Mouse (Mus musculus) MEL (cell line): Measurements from ENCODE around the gene Bcap29. TPM values are rescaled to one million over a fixed set of nuclear protein-coding genes. Genes with fewer than 3 reads are reported as not detected.

Experiments used
- DNase-seq: peaks from one replicate; pipeline ENCODE4 v3.0.0; 2011; ENCODE audit warnings: low read depth, low spot score
- H3K27ac ChIP-seq: 2 replicates; pipeline ENCODE4 v1.5.1; 2012; ENCODE audit warnings: low read depth, mild to moderate bottlenecking, control low read depth, low read length, moderate library complexity; ENCODE audit not compliant: control insufficient read depth
- H3K27me3 ChIP-seq, 2 experiments: fragments of 150-350 bp in 1 of 2; sonication (generic) in 1 of 2; 2 replicates each; pipeline ENCODE4 v1.6.1; 2012; ENCODE audit warnings: low read length in 2 of 2, mild to moderate bottlenecking in 2 of 2, improper control_type of control experiment in 1 of 2, moderate library complexity in 1 of 2; ENCODE audit not compliant: insufficient read depth in 2 of 2, control insufficient read depth in 1 of 2
- H3K36me3 ChIP-seq, 2 experiments: 2 replicates each; pipeline ENCODE4 v1.6.1; 2012 to 2014; ENCODE audit warnings: low read length in 2 of 2, improper control_type of control experiment in 1 of 2, inconsistent platforms in 1 of 2, mild to moderate bottlenecking in 1 of 2; ENCODE audit not compliant: insufficient read depth in 2 of 2, control insufficient read depth in 1 of 2
- H3K4me1 ChIP-seq, 2 experiments: fragments of 150-350 bp in 1 of 2; sonication (generic) in 1 of 2; 2 replicates each; pipeline ENCODE4 v1.6.1; 2012; ENCODE audit warnings: low read length in 2 of 2, improper control_type of control experiment in 1 of 2, mild to moderate bottlenecking in 1 of 2; ENCODE audit not compliant: insufficient read depth in 2 of 2, control insufficient read depth in 1 of 2
- H3K4me3 ChIP-seq, 2 experiments: fragments of 150-350 bp in 1 of 2; sonication (generic) in 1 of 2; 2 replicates each; pipeline ENCODE4 v1.5.1; 2012; ENCODE audit warnings: low read depth in 2 of 2, low read length in 2 of 2, mild to moderate bottlenecking in 2 of 2, moderate library complexity in 2 of 2, control low read depth in 1 of 2, improper control_type of control experiment in 1 of 2; ENCODE audit not compliant: control insufficient read depth in 1 of 2, insufficient read depth in 1 of 2
- H3K79me2 ChIP-seq: 2 replicates; pipeline ENCODE4 v1.6.1; 2012; ENCODE audit warnings: mild to moderate bottlenecking, low read length, moderate library complexity; ENCODE audit not compliant: control insufficient read depth, poor library complexity, insufficient read depth
- H3K9ac ChIP-seq: 2 replicates; pipeline ENCODE4 v1.6.1; 2012; ENCODE audit warnings: low read depth, mild to moderate bottlenecking, control low read depth, low read length, moderate library complexity; ENCODE audit not compliant: control insufficient read depth, poor library complexity, severe bottlenecking
- H3K9me3 ChIP-seq: fragments of 150-350 bp; sonication (generic); replicated peaks from 2 replicates; pipeline ENCODE4 v1.6.1; 2012; ENCODE audit warnings: mild to moderate bottlenecking, low read length, improper control_type of control experiment, moderate library complexity; ENCODE audit not compliant: insufficient read depth
- BHLHE40 ChIP-seq: IDR thresholded peaks from 2 replicates; pipeline ENCODE4 v1.6.1; 2012; ENCODE audit warnings: low read depth, mild to moderate bottlenecking, inconsistent platforms, low read length, improper control_type of control experiment, borderline replicate concordance
- CHD1 ChIP-seq: IDR thresholded peaks from 2 replicates; pipeline ENCODE4 v1.6.1; 2012; ENCODE audit warnings: low read depth, mild to moderate bottlenecking, inconsistent platforms, low read length, improper control_type of control experiment
- CHD2 ChIP-seq: IDR thresholded peaks from 2 replicates; pipeline ENCODE4 v1.6.1; 2011; ENCODE audit warnings: low read length, improper control_type of control experiment
- CTCF ChIP-seq, 3 experiments: IDR thresholded peaks in 2 of 3; conservative IDR thresholded peaks in 1 of 3; 2 replicates each; pipeline ENCODE4 v1.5.1; 2011 to 2012; ENCODE audit warnings: low read length in 3 of 3, low read depth in 2 of 3, mild to moderate bottlenecking in 2 of 3, improper control_type of control experiment in 1 of 3, inconsistent platforms in 1 of 3, mixed read lengths in 1 of 3, moderate library complexity in 1 of 3; ENCODE audit not compliant: control insufficient read depth in 1 of 3, insufficient read depth in 1 of 3, poor library complexity in 1 of 3, severe bottlenecking in 1 of 3
- ELF1 ChIP-seq: IDR thresholded peaks from 2 replicates; pipeline ENCODE4 v1.6.1; 2014; ENCODE audit warnings: low read depth, mild to moderate bottlenecking, inconsistent platforms, low read length, improper control_type of control experiment, moderate library complexity
- EP300 ChIP-seq, 2 experiments: IDR thresholded peaks; 2 replicates each; pipeline ENCODE4 v1.6.1; 2011; ENCODE audit warnings: improper control_type of control experiment in 2 of 2, low read length in 2 of 2, low read depth in 1 of 2, mild to moderate bottlenecking in 1 of 2
- GABPA ChIP-seq: IDR thresholded peaks from 2 replicates; pipeline ENCODE4 v1.6.1; 2012; ENCODE audit warnings: low read depth, mild to moderate bottlenecking, inconsistent platforms, low read length, improper control_type of control experiment, moderate library complexity
- HCFC1 ChIP-seq: IDR thresholded peaks from 2 replicates; pipeline ENCODE4 v1.6.1; 2012; ENCODE audit warnings: low read depth, mild to moderate bottlenecking, inconsistent platforms, low read length, improper control_type of control experiment, moderate library complexity
- JUND ChIP-seq: IDR thresholded peaks from 2 replicates; pipeline ENCODE4 v1.6.1; 2011; ENCODE audit warnings: low read depth, mild to moderate bottlenecking, improper control_type of control experiment, low read length
- KAT2A ChIP-seq: conservative IDR thresholded peaks from 2 replicates; pipeline ENCODE4 v1.6.1; 2012; ENCODE audit warnings: low read depth, low read length, improper control_type of control experiment, inconsistent platforms
- MAFK ChIP-seq: IDR thresholded peaks from 2 replicates; pipeline ENCODE4 v1.6.1; 2011; ENCODE audit warnings: low read depth, mild to moderate bottlenecking, low read length, improper control_type of control experiment, borderline replicate concordance
- MAX ChIP-seq: IDR thresholded peaks from 2 replicates; pipeline ENCODE4 v1.6.1; 2011; ENCODE audit warnings: low read length, improper control_type of control experiment
- MAZ ChIP-seq: IDR thresholded peaks from 2 replicates; pipeline ENCODE4 v1.6.1; 2012; ENCODE audit warnings: low read depth, mild to moderate bottlenecking, inconsistent platforms, low read length, improper control_type of control experiment
- MXI1 ChIP-seq: IDR thresholded peaks from 2 replicates; pipeline ENCODE4 v1.6.1; 2011; ENCODE audit warnings: mild to moderate bottlenecking, low read depth, low read length, improper control_type of control experiment
- MYB ChIP-seq: IDR thresholded peaks from 2 replicates; pipeline ENCODE4 v1.6.1; 2011; ENCODE audit warnings: mild to moderate bottlenecking, low read depth, low read length, improper control_type of control experiment
- MYC ChIP-seq: IDR thresholded peaks from 2 replicates; pipeline ENCODE4 v1.6.1; 2011; ENCODE audit warnings: low read depth, mild to moderate bottlenecking, low read length, improper control_type of control experiment, moderate library complexity
- NRF1 ChIP-seq: IDR thresholded peaks from 2 replicates; pipeline ENCODE4 v1.6.1; 2014; ENCODE audit warnings: low read depth, mild to moderate bottlenecking, inconsistent platforms, low read length, improper control_type of control experiment, moderate library complexity; ENCODE audit not compliant: poor library complexity, insufficient read depth, severe bottlenecking
- POLR2A ChIP-seq, 2 experiments: IDR thresholded peaks; 2 replicates each; pipeline ENCODE4 v1.6.1; 2011 to 2012; ENCODE audit warnings: low read length in 2 of 2, mild to moderate bottlenecking in 2 of 2, control low read depth in 1 of 2, improper control_type of control experiment in 1 of 2, low read depth in 1 of 2, moderate library complexity in 1 of 2; ENCODE audit not compliant: control insufficient read depth in 1 of 2, insufficient read depth in 1 of 2, poor library complexity in 1 of 2
- POLR2AphosphoS2 ChIP-seq: IDR thresholded peaks from 2 replicates; pipeline ENCODE4 v1.6.1; 2011; ENCODE audit warnings: low read length, improper control_type of control experiment
- POLR2AphosphoS5 ChIP-seq: IDR thresholded peaks from 2 replicates; pipeline ENCODE4 v1.6.1; 2012; ENCODE audit warnings: low read depth, borderline replicate concordance, mild to moderate bottlenecking, inconsistent platforms, low read length, moderate library complexity, mixed read lengths
- RAD21 ChIP-seq: IDR thresholded peaks from 2 replicates; pipeline ENCODE4 v1.6.1; 2011; ENCODE audit warnings: mild to moderate bottlenecking, low read depth, low read length, improper control_type of control experiment
- RCOR1 ChIP-seq: IDR thresholded peaks from 2 replicates; pipeline ENCODE4 v1.6.1; 2012; ENCODE audit warnings: low read depth, mild to moderate bottlenecking, inconsistent platforms, low read length, improper control_type of control experiment
- SMC3 ChIP-seq: IDR thresholded peaks from 2 replicates; pipeline ENCODE4 v1.6.1; 2011; ENCODE audit warnings: low read depth, low read length, improper control_type of control experiment
- TAL1 ChIP-seq: IDR thresholded peaks from 2 replicates; pipeline ENCODE4 v1.6.1; 2012; ENCODE audit warnings: mild to moderate bottlenecking, inconsistent platforms, low read length, moderate library complexity, mixed read lengths
- UBTF ChIP-seq: IDR thresholded peaks from 2 replicates; pipeline ENCODE4 v1.6.1; 2012; ENCODE audit warnings: low read depth, mild to moderate bottlenecking, inconsistent platforms, low read length, improper control_type of control experiment, moderate library complexity, borderline replicate concordance; ENCODE audit not compliant: insufficient read depth
- USF1 ChIP-seq: IDR thresholded peaks from 2 replicates; pipeline ENCODE4 v1.6.1; 2014; ENCODE audit warnings: low read depth, mild to moderate bottlenecking, inconsistent platforms, low read length, improper control_type of control experiment, moderate library complexity
- ZC3H11A ChIP-seq: IDR thresholded peaks from 2 replicates; pipeline ENCODE4 v1.6.1; 2012; ENCODE audit warnings: low read depth, mild to moderate bottlenecking, inconsistent platforms, low read length, improper control_type of control experiment
- ZKSCAN1 ChIP-seq: IDR thresholded peaks from 2 replicates; pipeline ENCODE4 v1.6.1; 2012; ENCODE audit warnings: low read depth, mild to moderate bottlenecking, inconsistent platforms, low read length, improper control_type of control experiment, moderate library complexity
- ZMIZ1 ChIP-seq: IDR thresholded peaks from 2 replicates; pipeline ENCODE4 v1.6.1; 2012; ENCODE audit warnings: low read depth, mild to moderate bottlenecking, inconsistent platforms, low read length, improper control_type of control experiment, moderate library complexity
- polyA plus RNA-seq, 2 experiments: library from polyadenylated mRNA; stranded (reverse) in 1 of 2; unstranded in 1 of 2; fragments of >175 nt in 1 of 2; fragments of >200 nt in 1 of 2; gene quantifications; 2 replicates each; pipeline versions ENCODE4 v1.2.1 to v1.2.4; 2012; ENCODE audit warnings: low replicate concordance in 2 of 2, low read depth in 1 of 2; ENCODE audit not compliant: insufficient read length in 2 of 2, insufficient read depth in 1 of 2, missing spikeins in 1 of 2
- total RNA-seq: library from RNA; depleted of rRNA; stranded (reverse); fragments of 300-350 nt; gene quantifications from 2 replicates; pipeline ENCODE4 v1.2.3, GENCODE M21; 2012

Bcap29 gene
- total and polyA plus RNA-seq, 3 experiments = 34.0 to 63.4 TPM; not detected in 1

GRCm38 (mm10) chr12:31554371-31554770, 80.1 kb downstream of the Bcap29 start:
- H3K27me3 ChIP-seq = no peaks in the 10 kb centered on the region
- peaks cover 0 to 7% of the 10 kb centered on the region in 2 experiments; a peak in 2 of 4 replicates for H3K36me3 ChIP-seq
- H3K79me2 ChIP-seq = no peaks in the 10 kb centered on the region
- H3K27ac ChIP-seq = no peak overlapping the region
- no peak overlapping the region for H3K4me3 ChIP-seq
- H3K9me3 ChIP-seq = no peaks in the 10 kb centered on the region
- peaks cover 0 to 4% of the 10 kb centered on the region in 2 experiments; a peak in 2 of 4 replicates for H3K4me1 ChIP-seq
- DNase-seq = no peak
- TF ChIP-seq POLR2A (IDR thresholded peaks at IDR 0.05; ENCODE audit: control insufficient read depth in 1 of 2, insufficient read depth in 1 of 2, low read depth in 1 of 2, low read length in 2 of 2, poor library complexity in 1 of 2) (no peak), EP300 (IDR thresholded peaks at IDR 0.05; ENCODE audit: low read depth in 1 of 2, low read length in 2 of 2) (no peak), UBTF (no peak), MAFK (no peak), NRF1 (no peak), HCFC1 (no peak), ZKSCAN1 (no peak), MAX (no peak), SMC3 (no peak), USF1 (no peak), ELF1 (no peak), CTCF (IDR thresholded peaks at IDR 0.05 in 2 of 3, conservative IDR thresholded peaks at IDR 0.05 in 1 of 3; ENCODE audit: control insufficient read depth in 1 of 3, insufficient read depth in 1 of 3, low read depth in 2 of 3, low read length in 3 of 3, poor library complexity in 1 of 3, severe bottlenecking in 1 of 3) (no peak), MAZ (no peak), MYC (no peak), BHLHE40 (no peak), ZMIZ1 (no peak)
- TF ChIP-seq, all 39 proteins: peak for 0
- no peak overlapping the region for H3K9ac ChIP-seq

- no peaks in the 10 kb centered on the region for H3K9me3 ChIP-seq
- TF ChIP-seq RAD21 = no peak
- no peak for TF ChIP-seq ZC3H11A
- no peak for TF ChIP-seq POLR2AphosphoS5
- no peak for TF ChIP-seq MYC
- TF ChIP-seq HCFC1 = no peak
- no peak for TF ChIP-seq MYB
- TF ChIP-seq BHLHE40 = no peak
- no peak for TF ChIP-seq POLR2A (IDR thresholded peaks at IDR 0.05; ENCODE audit: control insufficient read depth in 1 of 2, insufficient read depth in 1 of 2, low read depth in 1 of 2, low read length in 2 of 2, poor library complexity in 1 of 2)
- TF ChIP-seq MXI1 = no peak
- no peak for TF ChIP-seq USF1
- TF ChIP-seq TAL1 = no peak
- no peak for TF ChIP-seq UBTF
- no peak for TF ChIP-seq POLR2AphosphoS2
- no peak for TF ChIP-seq CHD2
- no peak for TF ChIP-seq JUND
- no peak for TF ChIP-seq RCOR1
- TF ChIP-seq KAT2A = no peak
- TF ChIP-seq CHD1 = no peak
- TF ChIP-seq GABPA = no peak
- TF ChIP-seq MAZ = no peak
- H3K27ac ChIP-seq = no peak overlapping the region
Observed at GRCm38 (mm10) chr12:31551252-31551651, 83.2 kb downstream of the Bcap29 start.

More at GRCm38 (mm10) chr12:31551252-31551651, 83.2 kb downstream of the Bcap29 start:
- Histone ChIP-seq H3K79me2 (no peaks in the 10 kb centered on the region), H3K36me3 (peaks cover 0 to 7% of the 10 kb centered on the region in 2 experiments; a peak in 2 of 4 replicates), H3K4me1 (peaks cover 2 to 4% of the 10 kb centered on the region in 2 experiments; a peak in 3 of 4 replicates), H3K4me3 (no peak overlapping the region), H3K27me3 (no peaks in the 10 kb centered on the region), H3K9ac (no peak overlapping the region)
- DNase-seq = no peak
